Mouse (Mus musculus): Measurements from ENCODE around the gene Gm11541. TPM values are rescaled to one million over a fixed set of nuclear protein-coding genes. Genes with fewer than 3 reads are reported as not detected.
A peak's percentile ranks its signal among the peaks of the same experiment; 100 is the strongest.
"Not testable (repeated sequence)": the region's sequence is repeated elsewhere in the genome, so short reads cannot be mapped to it uniquely, and the experiment has no call there.

Gene Gm11541
- polyA plus RNA-seq, 1 experiment from 2014 or later: not detected

GRCm38 (mm10) chr11:94697140-94697539 lies 7.2 kb downstream of the Gm11541 start:
- Histone ChIP-seq H3K36me3 (no peaks in the 10 kb centered on the region), H3K27ac (ENCODE audit: poor library complexity, severe bottlenecking) (no peak overlapping the region), H3K27me3 (replicated peaks) (no peaks in the 10 kb centered on the region; the same call in 1 of the 2 replicates), H3K4me1 (replicated peaks) (peaks cover 9% of the 10 kb centered on the region), H3K4me3 (no peak overlapping the region), H3K4me2 (no peak overlapping the region), H3K9ac (no peak overlapping the region), H3K9me3 (replicated peaks) (no peaks in the 10 kb centered on the region)
- ATAC-seq (ENCODE audit: insufficient number of reproducible peaks, low FRiP score): no peak
- 86% methylated on average over 2 of the region's 2 CpGs for WGBS

DNA sequence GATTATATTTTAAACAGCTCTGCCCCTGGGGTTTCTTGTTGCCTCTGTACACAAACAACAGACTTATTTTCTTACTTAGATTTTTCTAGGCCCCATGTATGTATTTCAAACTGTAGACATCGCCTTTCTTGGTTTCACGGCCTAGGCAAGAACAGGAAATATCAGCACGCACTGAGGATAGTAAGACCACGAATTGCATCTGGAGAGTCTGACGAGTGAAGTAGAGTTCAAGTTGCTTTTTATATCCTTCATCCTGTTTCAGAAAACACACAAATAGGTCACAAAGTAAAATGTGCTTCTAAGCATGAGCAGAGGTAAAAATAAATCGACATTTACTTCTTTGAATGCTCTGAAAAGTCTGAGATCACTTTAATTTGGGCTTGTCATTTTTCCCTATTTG lies 8.8 kb downstream of the Gm11541 start:
- H3K4me1 ChIP-seq (replicated peaks): peaks cover 9% of the 10 kb centered on the region
- no peak overlapping the region for H3K9ac ChIP-seq
- ATAC-seq (ENCODE audit: insufficient number of reproducible peaks, low FRiP score): no peak
- 66% methylated on average over 6 of the region's 6 CpGs for WGBS
- H3K27me3 ChIP-seq (replicated peaks): no peaks in the 10 kb centered on the region
- no peak overlapping the region for H3K4me2 ChIP-seq
- no peak overlapping the region for H3K27ac ChIP-seq (ENCODE audit: poor library complexity, severe bottlenecking)
- H3K4me3 ChIP-seq: no peak overlapping the region
- H3K36me3 ChIP-seq: no peaks in the 10 kb centered on the region
- no peaks in the 10 kb centered on the region for H3K9me3 ChIP-seq (replicated peaks)

GRCm38 (mm10) chr11:94692502-94692901 lies 11.8 kb downstream of the Gm11541 start:
- H3K36me3 ChIP-seq; H3K4me1 ChIP-seq (replicated peaks); H3K4me3 ChIP-seq; H3K4me2 ChIP-seq; ATAC-seq (ENCODE audit: insufficient number of reproducible peaks, low FRiP score); H3K9ac ChIP-seq; H3K27me3 ChIP-seq (replicated peaks); H3K27ac ChIP-seq (ENCODE audit: poor library complexity, severe bottlenecking); H3K9me3 ChIP-seq (replicated peaks): not testable (repeated sequence)

GRCm38 (mm10) chr11:94687178-94687577 lies 17.1 kb downstream of the Gm11541 start:
- no peak overlapping the region for H3K27ac ChIP-seq (ENCODE audit: poor library complexity, severe bottlenecking)
- no peak overlapping the region for H3K9ac ChIP-seq
- H3K36me3 ChIP-seq: no peaks in the 10 kb centered on the region
- no peak overlapping the region for H3K4me2 ChIP-seq
- H3K4me3 ChIP-seq: no peak overlapping the region
- H3K27me3 ChIP-seq (replicated peaks): no peaks in the 10 kb centered on the region
- no peak for ATAC-seq (ENCODE audit: insufficient number of reproducible peaks, low FRiP score)
- no peaks in the 10 kb centered on the region for H3K4me1 ChIP-seq (replicated peaks)
- peaks cover 3% of the 10 kb centered on the region; the same call in 1 of the 2 replicates for H3K9me3 ChIP-seq (replicated peaks)
- 59% methylated on average over 6 of the region's 6 CpGs for WGBS

DNA sequence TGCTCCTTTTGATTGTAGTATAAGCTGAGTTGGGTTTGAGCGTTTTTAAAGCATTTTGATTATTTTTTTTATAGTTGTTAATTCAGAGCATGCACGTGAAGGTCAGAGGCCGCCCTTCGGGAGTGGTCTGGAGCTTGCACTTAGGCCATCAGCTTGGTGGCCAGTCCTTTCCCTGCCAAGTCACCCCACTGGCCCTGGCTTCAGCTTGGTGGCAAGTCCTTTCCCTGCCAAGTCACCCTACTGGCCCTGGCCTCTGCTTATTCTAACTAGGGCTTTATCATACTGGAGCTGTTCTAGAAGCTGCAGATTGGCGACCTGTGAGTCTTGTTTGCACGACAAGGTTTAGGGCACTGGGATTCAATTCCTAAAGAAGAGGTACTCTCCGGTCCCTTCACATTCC lies 21.9 kb downstream of the Gm11541 start:
- Histone ChIP-seq H3K9ac (no peak overlapping the region), H3K4me2 (no peak overlapping the region), H3K27me3 (replicated peaks) (no peaks in the 10 kb centered on the region), H3K36me3 (no peaks in the 10 kb centered on the region), H3K27ac (ENCODE audit: poor library complexity, severe bottlenecking) (no peak overlapping the region), H3K4me3 (no peak overlapping the region), H3K9me3 (replicated peaks) (peaks cover 3% of the 10 kb centered on the region; the same call in 1 of the 2 replicates), H3K4me1 (replicated peaks) (no peaks in the 10 kb centered on the region)
- ATAC-seq (ENCODE audit: insufficient number of reproducible peaks, low FRiP score): no peak
- 77% methylated on average over 7 of the region's 7 CpGs for WGBS

- Histone ChIP-seq H3K9me3 (replicated peaks) (peaks cover 3% of the 10 kb centered on the region; the same call in 1 of the 2 replicates), H3K36me3 (no peaks in the 10 kb centered on the region), H3K9ac (no peak overlapping the region), H3K4me3 (no peak overlapping the region), H3K4me2 (no peak overlapping the region), H3K27me3 (replicated peaks) (no peaks in the 10 kb centered on the region), H3K4me1 (replicated peaks) (peaks cover under 1% of the 10 kb centered on the region; the same call in 1 of the 2 replicates), H3K27ac (ENCODE audit: poor library complexity, severe bottlenecking) (no peak overlapping the region)
- 74% methylated on average over 4 of the region's 4 CpGs for WGBS
- no peak for ATAC-seq (ENCODE audit: insufficient number of reproducible peaks, low FRiP score)
These were observed 22.7 kb downstream of the Gm11541 start for GRCm38 (mm10) chr11:94681640-94682039.

- no peaks in the 10 kb centered on the region for H3K36me3 ChIP-seq
- H3K27ac ChIP-seq (ENCODE audit: poor library complexity, severe bottlenecking): no peak overlapping the region
- no peak overlapping the region for H3K9ac ChIP-seq
- no peak overlapping the region for H3K4me3 ChIP-seq
- ATAC-seq (ENCODE audit: insufficient number of reproducible peaks, low FRiP score): no peak
- H3K4me2 ChIP-seq: no peak overlapping the region
- H3K9me3 ChIP-seq (replicated peaks): no peaks in the 10 kb centered on the region
- no peaks in the 10 kb centered on the region for H3K27me3 ChIP-seq (replicated peaks)
- peaks cover 10% of the 10 kb centered on the region for H3K4me1 ChIP-seq (replicated peaks)
These were observed 23.7 kb downstream of the Gm11541 start for GRCm38 (mm10) chr11:94680639-94681038.

GRCm38 (mm10) chr11:94677607-94678145 lies 26.6 kb downstream of the Gm11541 start:
- H3K4me1 ChIP-seq (replicated peaks): peaks cover 27% of the 10 kb centered on the region
- H3K4me2 ChIP-seq: peak overlapping the region; percentile 88
- no peaks in the 10 kb centered on the region for H3K9me3 ChIP-seq (replicated peaks)
- peak overlapping the region; percentile 61 for H3K9ac ChIP-seq
- no peaks in the 10 kb centered on the region for H3K27me3 ChIP-seq (replicated peaks)
- 32% methylated on average over 15 of the region's 15 CpGs for WGBS
- no peak for ATAC-seq (ENCODE audit: insufficient number of reproducible peaks, low FRiP score)
- peak overlapping the region; percentile 96 for H3K4me3 ChIP-seq
- H3K36me3 ChIP-seq: no peaks in the 10 kb centered on the region
- no peak overlapping the region for H3K27ac ChIP-seq (ENCODE audit: poor library complexity, severe bottlenecking)

GRCm38 (mm10) chr11:94676754-94677606 lies 27.3 kb downstream of the Gm11541 start, which contains the start of gene Xylt2:
TSS of gene Xylt2 (minus strand) at chr11:94677515.
- WGBS: under 1% methylated on average over 79 of the region's 82 CpGs
- Histone ChIP-seq H3K4me1 (replicated peaks) (peaks cover 27% of the 10 kb centered on the region), H3K4me2 (peak within 1 kb of the TSS; percentile 88), H3K36me3 (no peaks in the 10 kb centered on the region), H3K9ac (peak within 1 kb of the TSS; percentile 96), H3K9me3 (replicated peaks) (no peaks in the 10 kb centered on the region), H3K27me3 (replicated peaks) (no peaks in the 10 kb centered on the region), H3K27ac (ENCODE audit: poor library complexity, severe bottlenecking) (peak within 1 kb of the TSS; percentile 75), H3K4me3 (peak within 1 kb of the TSS; percentile 96)
- peak; percentile 96 for ATAC-seq (ENCODE audit: insufficient number of reproducible peaks, low FRiP score)

DNA sequence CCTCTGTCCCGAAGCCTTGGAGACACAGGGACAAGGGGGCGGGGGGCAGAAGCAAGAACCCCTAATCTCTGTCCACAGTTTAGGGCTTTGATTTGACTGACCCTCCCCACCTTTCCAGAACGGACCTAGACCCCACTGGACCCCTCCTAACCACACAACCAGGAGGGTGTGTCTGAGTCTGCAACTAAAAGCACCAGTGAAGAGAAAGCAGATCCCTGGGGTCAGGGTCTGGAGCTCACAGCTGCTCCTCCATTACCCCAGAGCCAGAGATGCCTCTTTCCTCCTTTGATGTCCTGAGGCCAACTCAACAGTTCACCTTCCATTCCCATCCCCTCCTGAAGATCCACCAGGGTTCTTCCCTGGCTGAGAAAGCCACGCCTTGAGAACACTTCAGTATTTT lies 28.0 kb downstream of the Gm11541 start:
- no peak overlapping the region for H3K27ac ChIP-seq (ENCODE audit: poor library complexity, severe bottlenecking)

GRCm38 (mm10) chr11:94675446-94675845 lies 28.9 kb downstream of the Gm11541 start:
- H3K9ac ChIP-seq: no peak overlapping the region
- no peak overlapping the region for H3K27ac ChIP-seq (ENCODE audit: poor library complexity, severe bottlenecking)
- H3K4me1 ChIP-seq (replicated peaks): peaks cover 27% of the 10 kb centered on the region
- no peak for ATAC-seq (ENCODE audit: insufficient number of reproducible peaks, low FRiP score)
- peak overlapping the region; percentile 88; the same call in 1 of the 2 replicates for H3K4me2 ChIP-seq
- no peaks in the 10 kb centered on the region for H3K27me3 ChIP-seq (replicated peaks)
- no peaks in the 10 kb centered on the region for H3K9me3 ChIP-seq (replicated peaks)
- H3K36me3 ChIP-seq: peaks cover 6% of the 10 kb centered on the region
- H3K4me3 ChIP-seq: no peak overlapping the region
- WGBS: 79% methylated on average over 5 of the region's 5 CpGs

More for the DNA sequence above, 28.0 kb downstream of the Gm11541 start:
- H3K4me1 ChIP-seq (replicated peaks): peaks cover 27% of the 10 kb centered on the region
- 41% methylated on average over 4 of the region's 4 CpGs for WGBS
- no peaks in the 10 kb centered on the region for H3K27me3 ChIP-seq (replicated peaks)
- peak overlapping the region; percentile 96 for H3K9ac ChIP-seq
- peak overlapping the region; percentile 88 for H3K4me2 ChIP-seq
- no peaks in the 10 kb centered on the region for H3K9me3 ChIP-seq (replicated peaks)
- no peak for ATAC-seq (ENCODE audit: insufficient number of reproducible peaks, low FRiP score)
- H3K36me3 ChIP-seq: no peaks in the 10 kb centered on the region
- H3K4me3 ChIP-seq: peak overlapping the region; percentile 96
